Mouse (Mus musculus) ES-E14 (cell line): Measurements from ENCODE around the gene Ankrd33.

Experiments
- CHD2 ChIP-seq: IDR thresholded peaks from 2 replicates; pipeline ENCODE4 v1.6.1; 2014; ENCODE audit warnings: mild to moderate bottlenecking, low read depth, low read length, inconsistent platforms
- HCFC1 ChIP-seq: IDR thresholded peaks from 2 replicates; pipeline ENCODE4 v1.6.1; 2012; ENCODE audit warnings: low read length, inconsistent platforms, borderline replicate concordance; ENCODE audit not compliant: insufficient read depth
- MAFK ChIP-seq: IDR thresholded peaks from 2 replicates; pipeline ENCODE4 v1.6.1; 2014; ENCODE audit warnings: mild to moderate bottlenecking, low read depth, low read length, inconsistent platforms; ENCODE audit not compliant: insufficient read depth
- ZC3H11A ChIP-seq: IDR thresholded peaks from 2 replicates; pipeline ENCODE4 v1.6.1; 2012; ENCODE audit warnings: low read depth, mild to moderate bottlenecking, inconsistent platforms, low read length, borderline replicate concordance

- TF ChIP-seq ZC3H11A, result no peak
- TF ChIP-seq CHD2, result no peak
- no peak for TF ChIP-seq HCFC1
- TF ChIP-seq MAFK, result no peak
Measured at GRCm38 (mm10) chr15:101143494-101143893, 27.9 kb downstream of the Ankrd33 start.
